In genomic region chr2:179197471-179197870, GRCm38 (mm10) we compare ENCODE assay signal across 25 mouse cellular contexts.
"Had no signal": no experiment of that assay in that cellular context is flagged by ENCODE, and none has a peak within 500 bp of the region (broad histone marks: within the 10 kb centered on the region; RNA-seq: fewer than 3 reads in every experiment).

No protein-coding gene starts in this region.

- H3K27ac ChIP-seq: embryonic facial prominence, embryonic 10.5 days; embryonic facial prominence, embryonic 12.5 days; embryonic facial prominence, embryonic 13.5 days; embryonic facial prominence, embryonic 15.5 days; forebrain, embryonic 10.5 days; forebrain, embryonic 12.5 days; forebrain, embryonic 13.5 days; forebrain, embryonic 15.5 days; gastrocnemius, adult 2 months; heart, adult 2 months had no signal

- H3K4me1 ChIP-seq: embryonic facial prominence, embryonic 10.5 days; embryonic facial prominence, embryonic 12.5 days; embryonic facial prominence, embryonic 13.5 days; embryonic facial prominence, embryonic 15.5 days; forebrain, embryonic 10.5 days had no signal

- DNase-seq: cerebellum, adult 2 months; cerebellum, adult 8-10 months; cerebellum, adult 9-10 months; cerebellum, adult 9-11 months; cerebellum, postnatal 10 days; cerebellum, postnatal 14 days; cerebellum, postnatal 25 days; cerebellum, postnatal 36 days; embryo, embryonic 11 days; forebrain, postnatal 0 days; gastrocnemius, adult 2 months; gastrocnemius, postnatal 10 days; gastrocnemius, postnatal 14 days; gastrocnemius, postnatal 25 days; gastrocnemius, postnatal 36 days; heart, adult 2 months had no signal

- H3K36me3 ChIP-seq: embryonic facial prominence, embryonic 10.5 days; embryonic facial prominence, embryonic 12.5 days; embryonic facial prominence, embryonic 13.5 days; embryonic facial prominence, embryonic 15.5 days; forebrain, embryonic 10.5 days; forebrain, embryonic 12.5 days; forebrain, embryonic 15.5 days had no signal

- H3K27me3 ChIP-seq: forebrain, embryonic 15.5 days had no signal

- H3K4me3 ChIP-seq: embryonic facial prominence, embryonic 10.5 days; embryonic facial prominence, embryonic 12.5 days; embryonic facial prominence, embryonic 13.5 days; embryonic facial prominence, embryonic 15.5 days; erythroblast, embryonic 14.5 days; forebrain, embryonic 10.5 days; forebrain, embryonic 12.5 days; forebrain, embryonic 13.5 days; forebrain, embryonic 15.5 days; gastrocnemius, adult 2 months; heart, adult 2 months had no signal

- H3K9me3 ChIP-seq: embryonic facial prominence, embryonic 10.5 days; embryonic facial prominence, embryonic 12.5 days; embryonic facial prominence, embryonic 13.5 days; embryonic facial prominence, embryonic 15.5 days; forebrain, embryonic 10.5 days; forebrain, embryonic 12.5 days; forebrain, embryonic 13.5 days; forebrain, embryonic 15.5 days had no signal
